Mouse (Mus musculus): ENCODE data around the gene Spsb1. TPM values are rescaled to one million over a fixed set of nuclear protein-coding genes. Genes with fewer than 3 reads are reported as not detected.
A peak's percentile ranks its signal among the peaks of the same experiment; 100 is the strongest.

The Spsb1 gene
- polyA plus RNA-seq, 1 experiment from 2014 or later: 15.1 TPM

DNA sequence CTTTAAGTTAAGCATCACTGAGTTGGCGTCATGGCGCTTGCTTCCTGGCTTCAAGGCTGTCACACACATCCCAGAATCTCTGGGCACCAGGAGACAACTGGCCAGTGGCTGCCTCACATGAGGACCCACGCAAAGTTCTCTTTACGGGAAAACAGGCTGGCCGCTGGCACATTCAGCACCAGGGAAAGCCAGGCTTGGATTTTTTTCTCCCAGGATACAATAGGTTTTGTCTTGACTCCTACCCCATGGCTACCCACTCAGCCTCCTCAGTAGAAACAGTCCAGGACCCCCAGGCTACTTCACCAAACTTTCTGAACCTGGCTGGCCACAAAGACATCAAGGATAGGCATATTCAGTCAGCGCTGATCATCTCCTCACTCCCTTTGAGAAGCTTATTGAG, 19.4 kb downstream of the Spsb1 start:
- no peaks in the 10 kb centered on the region for H3K9me3 ChIP-seq (ENCODE audit: control insufficient read depth, low read length)
- WGBS: 77% methylated on average over 6 of the region's 6 CpGs
- no peak for ATAC-seq (ENCODE audit: low read depth)

GRCm38 (mm10) chr4:149933519-149934245, 21.2 kb downstream of the Spsb1 start:
- no peaks in the 10 kb centered on the region for H3K9me3 ChIP-seq (ENCODE audit: control insufficient read depth, low read length)
- H3K36me3 ChIP-seq (ENCODE audit: control insufficient read depth, insufficient read depth, low read length): no peaks in the 10 kb centered on the region
- H3K4me1 ChIP-seq (replicated peaks; ENCODE audit: control insufficient read depth, insufficient read depth, low read length): no peaks in the 10 kb centered on the region
- H3K9ac ChIP-seq (ENCODE audit: low read length): no peak overlapping the region
- H3K4me2 ChIP-seq (ENCODE audit: low read depth, low read length): no peak overlapping the region
- no peak for ATAC-seq (ENCODE audit: low read depth)
- no peaks in the 10 kb centered on the region for H3K27me3 ChIP-seq (ENCODE audit: control insufficient read depth, insufficient read depth, low read depth, low read length)
- no peak overlapping the region for H3K27ac ChIP-seq (ENCODE audit: low read length)
- WGBS: 74% methylated on average over 16 of the region's 16 CpGs
- no peak overlapping the region for H3K4me3 ChIP-seq (ENCODE audit: low read length)

More for the DNA sequence above, 19.4 kb downstream of the Spsb1 start:
- Histone ChIP-seq H3K36me3 (ENCODE audit: control insufficient read depth, insufficient read depth, low read length) (no peaks in the 10 kb centered on the region), H3K9ac (ENCODE audit: low read length) (no peak overlapping the region), H3K4me2 (ENCODE audit: low read depth, low read length) (no peak overlapping the region), H3K4me3 (ENCODE audit: low read length) (no peak overlapping the region), H3K27me3 (ENCODE audit: control insufficient read depth, insufficient read depth, low read depth, low read length) (no peaks in the 10 kb centered on the region), H3K4me1 (replicated peaks; ENCODE audit: control insufficient read depth, insufficient read depth, low read length) (peaks cover 3% of the 10 kb centered on the region; the same call in 1 of the 2 replicates), H3K27ac (ENCODE audit: low read length) (no peak overlapping the region)

DNA sequence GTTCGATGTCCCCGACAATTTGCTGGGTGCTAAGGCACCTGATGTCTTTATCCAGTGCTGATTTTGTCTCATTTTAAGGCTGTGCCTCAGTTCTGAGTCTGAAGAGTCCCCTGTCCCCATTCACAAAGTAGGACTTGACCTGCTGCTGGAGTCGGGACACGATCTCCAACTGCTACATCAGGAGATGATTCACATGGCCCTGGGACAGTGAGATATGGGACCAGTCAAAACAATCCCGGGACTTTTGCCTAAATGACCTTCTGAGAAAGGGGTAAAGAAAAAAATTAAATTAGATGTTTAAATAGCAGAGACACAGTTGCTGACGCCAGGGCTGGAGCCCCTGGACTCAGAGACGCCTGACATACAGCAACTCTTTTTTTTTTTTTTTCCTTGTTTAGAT, 21.8 kb downstream of the Spsb1 start:
- no peaks in the 10 kb centered on the region for H3K27me3 ChIP-seq (ENCODE audit: control insufficient read depth, insufficient read depth, low read depth, low read length)
- H3K9ac ChIP-seq (ENCODE audit: low read length): no peak overlapping the region
- H3K4me1 ChIP-seq (replicated peaks; ENCODE audit: control insufficient read depth, insufficient read depth, low read length): no peaks in the 10 kb centered on the region
- no peak for ATAC-seq (ENCODE audit: low read depth)
- H3K27ac ChIP-seq (ENCODE audit: low read length): no peak overlapping the region
- H3K9me3 ChIP-seq (ENCODE audit: control insufficient read depth, low read length): no peaks in the 10 kb centered on the region
- no peak overlapping the region for H3K4me3 ChIP-seq (ENCODE audit: low read length)
- WGBS: 63% methylated on average over 7 of the region's 7 CpGs
- no peaks in the 10 kb centered on the region for H3K36me3 ChIP-seq (ENCODE audit: control insufficient read depth, insufficient read depth, low read length)
- H3K4me2 ChIP-seq (ENCODE audit: low read depth, low read length): no peak overlapping the region

GRCm38 (mm10) chr4:149932108-149932815, 22.6 kb downstream of the Spsb1 start:
- no peak overlapping the region for H3K27ac ChIP-seq (ENCODE audit: low read length)
- H3K36me3 ChIP-seq (ENCODE audit: control insufficient read depth, insufficient read depth, low read length): no peaks in the 10 kb centered on the region
- H3K4me3 ChIP-seq (ENCODE audit: low read length): no peak overlapping the region
- H3K4me2 ChIP-seq (ENCODE audit: low read depth, low read length): no peak overlapping the region
- H3K27me3 ChIP-seq (ENCODE audit: control insufficient read depth, insufficient read depth, low read depth, low read length): no peaks in the 10 kb centered on the region
- no peak for ATAC-seq (ENCODE audit: low read depth)
- H3K4me1 ChIP-seq (replicated peaks; ENCODE audit: control insufficient read depth, insufficient read depth, low read length): no peaks in the 10 kb centered on the region
- WGBS: 83% methylated on average over 9 of the region's 9 CpGs
- H3K9me3 ChIP-seq (ENCODE audit: control insufficient read depth, low read length): no peaks in the 10 kb centered on the region
- no peak overlapping the region for H3K9ac ChIP-seq (ENCODE audit: low read length)

DNA sequence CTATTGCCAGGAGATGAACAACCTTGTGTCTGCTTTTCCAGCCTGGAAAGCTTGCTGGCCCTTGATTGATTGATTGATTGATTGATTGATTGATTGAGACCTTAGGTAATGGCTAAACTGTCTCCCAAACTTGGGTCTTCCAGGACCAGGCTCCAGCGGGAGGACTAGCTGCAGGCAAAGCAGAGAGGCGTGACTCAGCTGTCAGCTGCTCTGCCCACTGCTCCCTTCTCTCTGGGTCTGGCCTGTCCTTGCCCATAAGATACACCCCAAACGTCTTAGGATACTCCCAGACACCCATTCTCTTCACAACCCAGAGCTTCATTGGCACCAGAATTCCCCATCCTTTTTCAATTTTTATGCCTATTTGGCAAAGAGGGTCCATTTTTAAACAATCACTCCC, 24.1 kb downstream of the Spsb1 start:
- no peaks in the 10 kb centered on the region for H3K4me1 ChIP-seq (replicated peaks; ENCODE audit: control insufficient read depth, insufficient read depth, low read length)
- no peak overlapping the region for H3K4me3 ChIP-seq (ENCODE audit: low read length)
- peaks cover 2% of the 10 kb centered on the region; the same call in 1 of the 2 replicates for H3K9me3 ChIP-seq (ENCODE audit: control insufficient read depth, low read length)
- no peaks in the 10 kb centered on the region for H3K27me3 ChIP-seq (ENCODE audit: control insufficient read depth, insufficient read depth, low read depth, low read length)
- H3K9ac ChIP-seq (ENCODE audit: low read length): no peak overlapping the region
- WGBS: 64% methylated on average over 3 of the region's 3 CpGs
- no peak overlapping the region for H3K4me2 ChIP-seq (ENCODE audit: low read depth, low read length)
- no peaks in the 10 kb centered on the region for H3K36me3 ChIP-seq (ENCODE audit: control insufficient read depth, insufficient read depth, low read length)
- H3K27ac ChIP-seq (ENCODE audit: low read length): no peak overlapping the region
- no peak for ATAC-seq (ENCODE audit: low read depth)

DNA sequence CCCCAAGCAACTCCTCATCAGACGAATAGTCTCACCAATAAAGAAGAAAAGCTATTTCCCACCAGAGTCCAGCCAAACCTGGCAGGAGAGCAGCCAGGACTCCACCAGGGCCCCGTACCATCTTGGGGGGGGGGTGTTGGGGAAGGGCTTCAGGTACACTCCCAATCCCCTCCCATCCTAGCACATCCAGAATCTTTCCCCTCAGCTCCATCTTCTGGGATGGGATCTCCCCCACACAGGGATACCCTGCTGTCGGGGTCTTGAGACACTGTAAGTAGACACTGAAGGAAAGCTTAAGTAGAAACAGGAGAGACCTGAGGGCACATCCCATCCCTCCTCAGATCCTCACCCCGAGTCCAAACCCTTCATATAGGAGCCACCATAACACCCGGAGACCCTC, 31.8 kb downstream of the Spsb1 start:
- Histone ChIP-seq H3K4me3 (ENCODE audit: low read length) (no peak overlapping the region), H3K27me3 (ENCODE audit: control insufficient read depth, insufficient read depth, low read depth, low read length) (no peaks in the 10 kb centered on the region), H3K36me3 (ENCODE audit: control insufficient read depth, insufficient read depth, low read length) (no peaks in the 10 kb centered on the region), H3K9ac (ENCODE audit: low read length) (no peak overlapping the region), H3K4me1 (replicated peaks; ENCODE audit: control insufficient read depth, insufficient read depth, low read length) (peaks cover 37% of the 10 kb centered on the region), H3K4me2 (ENCODE audit: low read depth, low read length) (no peak overlapping the region), H3K27ac (ENCODE audit: low read length) (peak overlapping the region; percentile 48), H3K9me3 (ENCODE audit: control insufficient read depth, low read length) (peaks cover 7% of the 10 kb centered on the region)
- ATAC-seq (ENCODE audit: low read depth): no peak
- WGBS: 72% methylated on average over 4 of the region's 5 CpGs

DNA sequence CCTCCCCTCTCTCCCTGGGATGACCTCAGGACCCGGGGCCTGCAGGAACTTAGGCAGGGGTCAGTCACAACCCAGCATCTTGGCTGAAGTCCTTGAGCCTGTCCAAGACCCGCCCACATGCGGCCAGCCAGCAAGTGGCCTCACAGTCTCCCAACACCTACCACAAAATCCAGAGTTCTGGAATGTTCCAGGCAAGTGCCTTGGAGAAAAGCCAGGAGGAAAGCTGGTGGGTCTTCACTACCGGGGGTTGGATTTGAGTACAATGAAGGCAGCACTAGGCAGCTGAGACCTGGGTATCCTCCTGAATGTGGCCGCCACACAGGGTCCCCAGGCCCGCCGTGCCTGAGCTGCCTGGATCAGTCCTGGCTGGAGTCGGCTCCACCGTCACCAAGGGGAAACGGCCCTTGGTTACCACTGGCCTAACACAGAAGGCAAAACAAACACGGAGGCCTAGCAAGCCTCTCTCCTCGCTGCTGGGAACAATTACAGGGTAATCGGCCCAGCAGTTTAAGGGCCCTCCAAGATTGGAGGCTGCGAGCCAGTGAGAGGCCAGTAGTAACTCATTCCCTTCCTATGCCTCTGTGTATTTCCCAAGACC, 32.6 kb downstream of the Spsb1 start:
- 19% methylated on average over 14 of the region's 14 CpGs for WGBS
- H3K4me2 ChIP-seq (ENCODE audit: low read depth, low read length): peak overlapping the region; percentile 35; the same call in 1 of the 2 replicates
- no peaks in the 10 kb centered on the region for H3K36me3 ChIP-seq (ENCODE audit: control insufficient read depth, insufficient read depth, low read length)
- ATAC-seq (ENCODE audit: low read depth): peak; percentile 84
- H3K27me3 ChIP-seq (ENCODE audit: control insufficient read depth, insufficient read depth, low read depth, low read length): no peaks in the 10 kb centered on the region
- H3K9me3 ChIP-seq (ENCODE audit: control insufficient read depth, low read length): peaks cover 7% of the 10 kb centered on the region
- H3K9ac ChIP-seq (ENCODE audit: low read length): peak overlapping the region; percentile 50
- H3K27ac ChIP-seq (ENCODE audit: low read length): peak overlapping the region; percentile 92
- H3K4me1 ChIP-seq (replicated peaks; ENCODE audit: control insufficient read depth, insufficient read depth, low read length): peaks cover 37% of the 10 kb centered on the region
- H3K4me3 ChIP-seq (ENCODE audit: low read length): peak overlapping the region; percentile 14; the same call in 1 of the 2 replicates

DNA sequence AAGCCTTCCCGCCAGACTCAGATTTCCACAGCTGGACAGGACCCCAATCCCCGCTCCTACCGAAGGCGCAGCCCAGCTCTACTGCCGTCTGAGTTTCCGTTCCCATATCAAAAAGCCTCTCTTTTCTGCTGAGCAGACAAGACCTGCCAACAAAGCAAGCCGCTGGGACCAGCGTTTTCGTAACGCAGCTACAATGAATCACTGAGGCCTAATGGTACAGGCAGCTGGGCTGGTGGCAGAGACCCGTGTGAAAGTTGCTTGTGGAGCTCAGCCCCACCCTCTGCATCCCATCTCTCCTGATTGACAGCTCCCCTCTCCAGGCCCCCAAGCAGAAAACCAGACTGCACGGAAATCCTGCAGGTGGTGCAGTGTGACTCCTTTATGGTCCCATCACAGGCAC, 34.0 kb downstream of the Spsb1 start:
- 27% methylated on average over 12 of the region's 12 CpGs for WGBS
- H3K9me3 ChIP-seq (ENCODE audit: control insufficient read depth, low read length): peaks cover 6% of the 10 kb centered on the region
- peak overlapping the region; percentile 48 for H3K27ac ChIP-seq (ENCODE audit: low read length)
- no peak overlapping the region for H3K4me2 ChIP-seq (ENCODE audit: low read depth, low read length)
- H3K27me3 ChIP-seq (ENCODE audit: control insufficient read depth, insufficient read depth, low read depth, low read length): no peaks in the 10 kb centered on the region
- H3K4me3 ChIP-seq (ENCODE audit: low read length): no peak overlapping the region
- H3K9ac ChIP-seq (ENCODE audit: low read length): no peak overlapping the region; the same call in 1 of the 2 replicates
- H3K4me1 ChIP-seq (replicated peaks; ENCODE audit: control insufficient read depth, insufficient read depth, low read length): peaks cover 37% of the 10 kb centered on the region
- H3K36me3 ChIP-seq (ENCODE audit: control insufficient read depth, insufficient read depth, low read length): no peaks in the 10 kb centered on the region
- ATAC-seq (ENCODE audit: low read depth): no peak

DNA sequence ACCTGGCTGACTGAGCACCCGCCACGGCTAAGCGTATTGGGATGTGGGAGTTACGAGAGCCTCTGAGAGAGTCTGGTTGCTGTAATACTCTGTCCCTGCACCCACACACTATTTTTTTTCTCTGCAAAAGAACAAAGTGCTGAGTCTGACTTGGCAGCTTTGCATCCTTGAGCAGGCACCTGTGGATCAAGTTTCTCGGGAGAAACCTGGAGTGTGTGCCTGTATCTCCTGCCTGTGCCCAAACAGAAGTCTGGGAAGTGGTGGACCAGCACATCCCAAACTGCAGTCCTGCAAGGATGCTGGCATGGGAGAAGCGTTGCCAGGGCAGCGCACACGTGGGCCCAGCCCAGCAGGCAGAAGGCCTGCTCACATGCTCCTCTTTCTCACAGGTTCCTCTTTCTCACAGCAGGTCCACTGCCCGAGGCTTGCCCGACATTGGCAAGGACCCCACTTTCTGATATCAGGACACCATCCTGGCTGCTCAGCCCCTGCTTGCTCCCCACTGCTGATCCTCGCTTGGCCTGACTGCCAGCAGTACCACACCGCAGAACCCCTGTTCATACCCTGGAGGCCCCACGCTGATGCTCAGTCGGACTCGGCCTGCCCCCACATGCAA, 36.3 kb downstream of the Spsb1 start:
- ATAC-seq (ENCODE audit: low read depth): no peak
- Histone ChIP-seq H3K4me2 (ENCODE audit: low read depth, low read length) (no peak overlapping the region), H3K4me1 (replicated peaks; ENCODE audit: control insufficient read depth, insufficient read depth, low read length) (peaks cover 45% of the 10 kb centered on the region), H3K36me3 (ENCODE audit: control insufficient read depth, insufficient read depth, low read length) (no peaks in the 10 kb centered on the region), H3K4me3 (ENCODE audit: low read length) (no peak overlapping the region), H3K9me3 (ENCODE audit: control insufficient read depth, low read length) (peaks cover 4% of the 10 kb centered on the region), H3K9ac (ENCODE audit: low read length) (no peak overlapping the region), H3K27me3 (ENCODE audit: control insufficient read depth, insufficient read depth, low read depth, low read length) (no peaks in the 10 kb centered on the region), H3K27ac (ENCODE audit: low read length) (no peak overlapping the region)
- 81% methylated on average over 15 of the region's 15 CpGs for WGBS

All from lung, embryonic 16.5 days (tissue).